Mouse (Mus musculus) heart, postnatal 0 days (tissue): Measurements from ENCODE around the gene Tmem132d.

Source experiments
- CTCF ChIP-seq: IDR thresholded peaks from 2 replicates; pipeline ENCODE4 v1.5.1; 2016; ENCODE audit warnings: antibody characterized with exemption, control low read depth, low read depth
- EP300 ChIP-seq: IDR thresholded peaks from 2 replicates; pipeline ENCODE4 v1.6.1; 2016; ENCODE audit warnings: antibody characterized with exemption, low read depth

GRCm38 (mm10) chr5:127919171-127919570 is 513.7 kb downstream of the Tmem132d start:
- TF ChIP-seq CTCF (no peak), EP300 (no peak)
